Mouse (Mus musculus): ENCODE measurements around the gene Ralgapa2.

DNA sequence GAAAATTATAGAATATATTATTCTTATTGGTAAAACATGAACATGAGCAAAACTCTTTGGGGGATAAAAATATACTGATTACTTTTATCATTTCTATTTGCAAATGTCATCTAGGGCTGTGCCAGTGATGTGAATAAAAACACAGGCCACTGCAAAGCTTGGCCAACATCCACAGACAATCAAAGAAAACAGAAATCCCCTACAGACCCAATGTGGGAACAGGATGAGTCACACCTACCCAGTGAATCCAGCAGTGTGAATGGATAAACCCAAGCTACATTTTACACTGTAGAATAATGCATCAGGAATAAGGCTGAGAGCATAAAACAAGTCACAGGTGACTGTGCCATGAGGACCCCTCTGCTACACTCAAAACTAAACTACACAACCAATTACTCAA, 36.1 kb downstream of the Ralgapa2 start:
- TF ChIP-seq POLR2A (IDR thresholded peaks at IDR 0.05; ENCODE audit: borderline replicate concordance, insufficient read depth, low read length) (no peak), CTCF (IDR thresholded peaks at IDR 0.05; ENCODE audit: borderline replicate concordance, insufficient read depth, low read depth, low read length) (no peak)

All from cerebellum, adult 2 months (tissue).